Mouse (Mus musculus): ENCODE measurements around the gene Pdss2. TPM values are rescaled to one million over a fixed set of nuclear protein-coding genes. Genes with fewer than 3 reads are reported as not detected.

The Pdss2 gene
- polyA plus RNA-seq, 1 experiment = 3.7 TPM

DNA sequence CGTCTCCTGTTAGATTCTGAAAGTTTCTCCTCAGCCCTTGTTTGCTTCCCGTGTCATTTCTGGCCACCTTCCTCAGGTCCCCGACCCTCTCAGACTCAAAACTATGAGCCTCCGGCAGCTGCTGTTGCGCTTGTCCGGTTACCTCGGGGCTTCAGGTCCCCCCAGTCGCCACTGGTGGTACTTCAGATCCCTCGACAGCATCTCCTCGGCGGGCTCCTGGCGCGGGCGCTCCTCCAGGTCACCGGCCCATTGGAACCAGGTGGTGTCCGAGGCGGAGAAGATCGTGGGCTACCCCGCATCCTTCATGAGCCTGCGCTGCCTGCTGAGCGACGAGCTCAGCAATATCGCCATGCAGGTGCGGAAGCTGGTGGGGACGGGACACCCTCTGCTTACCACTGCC, 373 bp downstream of the Pdss2 start:
- H3K27me3 ChIP-seq (ENCODE audit: control insufficient read depth, insufficient read depth, low read length) = no peaks in the 10 kb centered on the region
- TF ChIP-seq CTCF (IDR thresholded peaks at IDR 0.05; ENCODE audit: control insufficient read depth, insufficient read depth, insufficient replicate concordance, low read depth, low read length) (no peak), POLR2A (IDR thresholded peaks at IDR 0.05; ENCODE audit: control insufficient read depth, low read depth, low read length) (no peak)
- H3K27ac ChIP-seq (ENCODE audit: control insufficient read depth, insufficient read depth, low read depth, low read length) = peak overlapping the region; percentile 80
- H3K4me3 ChIP-seq (ENCODE audit: control insufficient read depth, low read depth, low read length) = peak overlapping the region; percentile 96
- no peaks in the 10 kb centered on the region for H3K36me3 ChIP-seq (ENCODE audit: control insufficient read depth, insufficient read depth, low read length)
- H3K4me1 ChIP-seq (ENCODE audit: control insufficient read depth, insufficient read depth, low read length) = peaks cover 9% of the 10 kb centered on the region

DNA sequence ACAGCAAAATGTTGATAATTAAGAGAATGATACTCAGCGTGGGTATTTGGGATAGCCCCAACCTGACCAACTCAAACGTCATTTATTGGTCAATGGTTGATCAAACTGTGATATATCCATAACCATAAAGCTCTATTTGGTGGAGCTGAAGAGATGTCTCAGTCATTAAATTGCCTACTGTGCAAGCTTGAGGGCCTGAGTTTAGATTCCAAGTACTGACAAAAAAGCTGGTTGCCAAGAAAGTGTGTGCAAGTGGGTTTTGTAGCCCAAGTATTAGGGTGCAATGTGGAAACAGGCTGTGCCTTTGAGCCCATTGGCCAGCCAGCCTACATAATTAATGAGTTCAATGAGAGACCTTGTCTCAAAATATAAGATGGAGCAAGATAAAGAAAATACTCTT, 2.1 kb downstream of the Pdss2 start:
- peaks cover 5% of the 10 kb centered on the region for H3K4me1 ChIP-seq (ENCODE audit: control insufficient read depth, insufficient read depth, low read length)
- H3K27me3 ChIP-seq (ENCODE audit: control insufficient read depth, insufficient read depth, low read length) = no peaks in the 10 kb centered on the region
- H3K4me3 ChIP-seq (ENCODE audit: control insufficient read depth, low read depth, low read length) = no peak overlapping the region
- TF ChIP-seq CTCF (IDR thresholded peaks at IDR 0.05; ENCODE audit: control insufficient read depth, insufficient read depth, insufficient replicate concordance, low read depth, low read length) (no peak), POLR2A (IDR thresholded peaks at IDR 0.05; ENCODE audit: control insufficient read depth, low read depth, low read length) (no peak)
- H3K36me3 ChIP-seq (ENCODE audit: control insufficient read depth, insufficient read depth, low read length) = no peaks in the 10 kb centered on the region; the same call in 1 of the 2 replicates
- no peak overlapping the region for H3K27ac ChIP-seq (ENCODE audit: control insufficient read depth, insufficient read depth, low read depth, low read length)

GRCm38 (mm10) chr10:43226391-43226790, 5.1 kb downstream of the Pdss2 start:
- Histone ChIP-seq H3K27me3 (ENCODE audit: control insufficient read depth, insufficient read depth, low read length) (no peaks in the 10 kb centered on the region), H3K27ac (ENCODE audit: control insufficient read depth, insufficient read depth, low read depth, low read length) (no peak overlapping the region), H3K4me1 (ENCODE audit: control insufficient read depth, insufficient read depth, low read length) (peaks cover 2% of the 10 kb centered on the region; the same call in 1 of the 2 replicates), H3K36me3 (ENCODE audit: control insufficient read depth, insufficient read depth, low read length) (no peaks in the 10 kb centered on the region; the same call in 1 of the 2 replicates), H3K4me3 (ENCODE audit: control insufficient read depth, low read depth, low read length) (peak overlapping the region; percentile 26; the same call in 1 of the 2 replicates)
- TF ChIP-seq POLR2A (IDR thresholded peaks at IDR 0.05; ENCODE audit: control insufficient read depth, low read depth, low read length) (no peak), CTCF (IDR thresholded peaks at IDR 0.05; ENCODE audit: control insufficient read depth, insufficient read depth, insufficient replicate concordance, low read depth, low read length) (no peak)

- TF ChIP-seq CTCF (IDR thresholded peaks at IDR 0.05; ENCODE audit: control insufficient read depth, insufficient read depth, insufficient replicate concordance, low read depth, low read length) (no peak), POLR2A (IDR thresholded peaks at IDR 0.05; ENCODE audit: control insufficient read depth, low read depth, low read length) (no peak)
- Histone ChIP-seq H3K36me3 (ENCODE audit: control insufficient read depth, insufficient read depth, low read length) (no peaks in the 10 kb centered on the region; the same call in 1 of the 2 replicates), H3K4me3 (ENCODE audit: control insufficient read depth, low read depth, low read length) (no peak overlapping the region)
Observed at GRCm38 (mm10) chr10:43229236-43229635, 8.0 kb downstream of the Pdss2 start.

GRCm38 (mm10) chr10:43234522-43234921, 13.2 kb downstream of the Pdss2 start:
- Histone ChIP-seq H3K27me3 (ENCODE audit: control insufficient read depth, insufficient read depth, low read length) (no peaks in the 10 kb centered on the region), H3K27ac (ENCODE audit: control insufficient read depth, insufficient read depth, low read depth, low read length) (no peak overlapping the region), H3K36me3 (ENCODE audit: control insufficient read depth, insufficient read depth, low read length) (no peaks in the 10 kb centered on the region), H3K4me3 (ENCODE audit: control insufficient read depth, low read depth, low read length) (no peak overlapping the region), H3K4me1 (ENCODE audit: control insufficient read depth, insufficient read depth, low read length) (no peaks in the 10 kb centered on the region)
- no peak for TF ChIP-seq CTCF (IDR thresholded peaks at IDR 0.05; ENCODE audit: control insufficient read depth, insufficient read depth, insufficient replicate concordance, low read depth, low read length)
- TF ChIP-seq POLR2A (IDR thresholded peaks at IDR 0.05; ENCODE audit: control insufficient read depth, low read depth, low read length) = no peak

More at GRCm38 (mm10) chr10:43229236-43229635, 8.0 kb downstream of the Pdss2 start:
- Histone ChIP-seq H3K4me1 (ENCODE audit: control insufficient read depth, insufficient read depth, low read length) (no peaks in the 10 kb centered on the region), H3K27me3 (ENCODE audit: control insufficient read depth, insufficient read depth, low read length) (no peaks in the 10 kb centered on the region), H3K27ac (ENCODE audit: control insufficient read depth, insufficient read depth, low read depth, low read length) (no peak overlapping the region)

DNA sequence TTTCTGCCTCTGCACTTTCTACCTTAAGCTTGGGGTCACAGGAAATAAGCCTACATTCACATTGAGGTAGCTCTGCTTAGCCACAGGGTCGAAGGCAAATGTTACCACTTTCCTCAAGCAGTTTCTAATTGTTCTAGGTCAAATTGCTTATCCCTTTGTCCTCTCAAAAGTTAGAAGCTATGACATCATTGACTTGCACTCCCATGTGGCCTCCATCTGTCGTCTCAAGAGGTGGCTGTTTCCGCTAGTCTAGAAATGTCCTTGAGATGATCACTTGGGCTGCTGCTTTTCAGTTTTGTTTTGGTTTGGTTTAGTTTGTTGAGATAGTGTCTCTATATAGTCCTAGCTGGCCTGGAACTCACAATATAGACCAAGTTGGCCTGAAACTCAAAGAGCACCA, 13.7 kb downstream of the Pdss2 start:
- no peaks in the 10 kb centered on the region for H3K4me1 ChIP-seq (ENCODE audit: control insufficient read depth, insufficient read depth, low read length)
- H3K27me3 ChIP-seq (ENCODE audit: control insufficient read depth, insufficient read depth, low read length) = no peaks in the 10 kb centered on the region
- H3K4me3 ChIP-seq (ENCODE audit: control insufficient read depth, low read depth, low read length) = no peak overlapping the region
- H3K27ac ChIP-seq (ENCODE audit: control insufficient read depth, insufficient read depth, low read depth, low read length) = no peak overlapping the region
- TF ChIP-seq CTCF (IDR thresholded peaks at IDR 0.05; ENCODE audit: control insufficient read depth, insufficient read depth, insufficient replicate concordance, low read depth, low read length) = no peak
- TF ChIP-seq POLR2A (IDR thresholded peaks at IDR 0.05; ENCODE audit: control insufficient read depth, low read depth, low read length) = no peak
- no peaks in the 10 kb centered on the region for H3K36me3 ChIP-seq (ENCODE audit: control insufficient read depth, insufficient read depth, low read length)

DNA sequence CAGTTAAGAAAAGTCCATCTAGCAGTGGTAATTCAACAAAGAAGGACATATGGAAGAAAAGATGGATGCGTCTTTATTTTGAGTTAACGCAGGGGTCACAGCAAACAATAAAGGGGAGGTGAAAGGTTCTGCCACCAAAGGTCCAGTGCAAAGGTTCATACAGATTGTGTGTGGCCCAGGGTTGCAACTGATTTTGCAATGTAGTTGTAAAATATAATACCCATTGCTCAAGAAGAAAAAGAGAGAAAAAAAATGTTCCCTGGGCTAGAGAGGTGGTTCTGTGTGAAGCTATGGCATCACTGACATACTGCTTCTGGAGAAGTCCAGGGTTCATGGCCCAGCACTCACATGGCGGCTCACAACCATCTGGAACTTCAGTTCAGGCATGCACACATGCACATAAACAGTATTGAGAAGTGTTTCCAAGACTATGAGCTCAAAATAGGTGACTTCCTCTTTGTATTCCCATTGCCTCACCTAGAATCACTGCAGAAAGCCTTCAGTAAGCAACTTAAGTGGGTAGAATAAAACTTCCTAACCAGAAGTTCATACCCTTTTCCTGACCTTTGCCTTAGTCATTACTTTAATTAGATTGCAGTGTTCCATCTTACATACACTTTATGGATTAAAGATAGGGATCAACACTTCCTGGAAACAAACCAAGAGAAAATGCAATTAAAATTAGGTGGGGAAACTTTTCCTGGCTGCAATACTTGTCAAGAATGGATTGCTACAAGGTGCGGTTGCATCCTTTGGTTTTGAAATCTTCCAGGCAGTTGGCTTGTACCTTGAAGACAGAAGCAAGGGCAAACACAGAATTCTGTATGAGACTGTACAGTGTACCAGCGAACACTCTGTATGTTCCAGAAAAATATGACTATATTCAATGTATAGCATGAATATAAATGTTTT, 14.7 kb downstream of the Pdss2 start:
- TF ChIP-seq POLR2A (IDR thresholded peaks at IDR 0.05; ENCODE audit: control insufficient read depth, low read depth, low read length) (no peak), CTCF (IDR thresholded peaks at IDR 0.05; ENCODE audit: control insufficient read depth, insufficient read depth, insufficient replicate concordance, low read depth, low read length) (no peak)
- Histone ChIP-seq H3K4me1 (ENCODE audit: control insufficient read depth, insufficient read depth, low read length) (no peaks in the 10 kb centered on the region), H3K36me3 (ENCODE audit: control insufficient read depth, insufficient read depth, low read length) (no peaks in the 10 kb centered on the region), H3K27me3 (ENCODE audit: control insufficient read depth, insufficient read depth, low read length) (no peaks in the 10 kb centered on the region), H3K27ac (ENCODE audit: control insufficient read depth, insufficient read depth, low read depth, low read length) (no peak overlapping the region), H3K4me3 (ENCODE audit: control insufficient read depth, low read depth, low read length) (no peak overlapping the region)
